Mouse (Mus musculus): ENCODE measurements at regions not wholly inside any gene's neighbourhood (a gene's known extent, or its start where the extent isn't known, plus 50 kb on each side); places are given as distances from the start of the nearest gene placed in this dataset.

DNA sequence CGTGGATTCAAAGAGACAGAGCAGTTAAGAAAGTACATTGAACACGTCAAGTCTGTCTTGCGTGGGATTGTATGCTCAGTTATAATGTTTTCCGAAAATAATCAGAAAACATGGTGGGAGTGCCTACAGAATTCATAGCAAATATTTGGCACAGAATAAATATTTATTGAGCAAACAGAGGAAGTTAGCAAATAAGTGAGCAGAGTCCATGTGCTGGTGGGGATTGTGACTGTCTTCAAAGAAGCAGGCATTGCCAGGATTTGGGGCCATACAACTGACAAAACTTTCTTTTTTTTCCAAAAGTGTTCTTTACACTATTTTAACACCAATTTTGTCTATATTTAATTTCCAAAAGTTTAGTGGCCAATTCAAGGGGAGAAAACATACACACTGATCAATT is 1729.8 kb downstream of the AI429214 start:
- DNase-seq (ENCODE audit: low read depth, low spot score) = no peak

DNA sequence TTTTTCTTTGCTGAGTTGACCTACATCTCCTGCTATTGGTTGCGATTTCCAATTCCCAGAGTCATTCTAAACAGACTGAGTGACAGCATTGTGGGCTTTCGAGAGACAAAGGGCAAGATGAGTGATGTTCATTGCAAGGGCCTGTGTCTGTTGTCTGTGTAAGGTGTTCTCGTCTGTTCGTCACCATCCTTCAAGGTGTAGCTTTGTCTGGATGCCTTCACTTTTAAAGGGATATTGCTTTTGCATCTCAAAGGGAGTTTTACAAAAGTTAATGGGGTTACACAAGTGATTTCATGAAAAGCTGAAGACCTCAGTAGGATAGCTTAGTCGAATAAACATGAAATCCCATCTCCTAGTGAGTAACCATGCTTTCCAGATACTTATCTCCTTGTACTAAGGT is 1731.9 kb downstream of the AI429214 start:
- DNase-seq (ENCODE audit: low read depth, low spot score) = peak; percentile 49

DNA sequence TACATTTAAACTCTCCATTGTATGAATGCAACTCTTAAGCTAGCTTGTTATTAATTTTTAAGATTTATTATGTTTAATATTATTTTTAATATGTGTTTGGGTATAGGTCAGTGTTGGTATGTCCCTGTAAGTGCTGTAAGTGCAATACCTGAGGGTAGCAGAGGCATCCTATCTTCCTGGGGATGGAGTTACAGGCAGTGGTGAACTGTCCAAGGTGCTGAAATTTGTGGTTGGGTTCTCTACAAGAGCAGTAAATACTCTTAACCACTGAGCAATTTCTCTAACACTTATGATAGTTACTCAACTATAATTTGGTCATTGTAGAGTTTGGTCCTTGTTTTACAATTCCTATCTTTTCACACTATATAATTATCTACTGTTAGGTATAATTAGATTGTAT is 1753.7 kb downstream of the AI429214 start:
- peak; percentile 57 for DNase-seq (ENCODE audit: low read depth, low spot score)

DNA sequence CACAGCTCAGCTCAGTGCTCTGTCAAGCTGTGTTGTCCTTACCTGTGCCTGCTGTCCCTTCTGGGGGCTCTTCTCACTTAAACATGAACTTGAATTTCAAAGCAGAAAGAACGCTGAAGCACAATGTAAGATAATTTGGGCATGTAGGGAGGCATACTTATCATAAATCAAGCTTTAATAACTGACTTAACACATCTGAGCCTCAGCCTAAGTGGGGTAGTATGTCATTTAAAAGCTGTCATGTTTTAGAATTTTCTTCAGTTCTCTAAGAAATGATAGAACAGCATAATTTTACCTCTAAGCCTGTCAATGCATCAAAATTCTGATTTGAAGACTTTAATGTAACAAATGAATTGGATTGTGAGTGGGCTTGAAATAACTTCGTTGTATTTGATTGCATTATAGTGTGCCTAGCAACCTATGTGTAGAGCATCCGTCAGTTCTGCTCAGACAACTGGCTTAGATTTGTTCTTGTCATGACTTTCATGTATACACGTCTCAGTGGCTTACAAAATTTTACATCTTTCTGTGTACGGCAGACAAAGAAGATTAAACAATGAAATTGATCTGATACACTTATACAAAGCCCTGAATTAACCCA is 1773.3 kb downstream of the AI429214 start:
- DNase-seq (ENCODE audit: low read depth, low spot score) = no peak

DNA sequence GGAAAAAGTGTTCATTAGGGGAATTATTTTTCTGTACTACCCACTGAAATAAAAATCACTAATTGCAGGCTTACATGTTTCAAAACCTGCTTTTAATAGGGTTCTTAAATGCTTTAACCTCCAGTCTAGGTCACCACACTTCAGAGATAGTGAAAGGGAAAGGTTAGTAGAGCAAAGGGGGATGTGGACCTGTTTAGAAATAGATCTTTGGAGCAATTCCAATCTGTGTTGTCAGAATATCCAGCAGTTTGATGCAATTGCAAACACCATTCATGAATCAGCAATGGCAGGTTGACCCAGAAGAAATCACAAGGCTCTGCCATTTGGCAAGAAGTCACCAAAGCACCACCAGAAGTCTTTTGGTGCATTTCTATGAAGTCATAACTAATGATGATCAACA is 1819.1 kb downstream of the AI429214 start:
- DNase-seq (ENCODE audit: low read depth, low spot score) = no peak

DNA sequence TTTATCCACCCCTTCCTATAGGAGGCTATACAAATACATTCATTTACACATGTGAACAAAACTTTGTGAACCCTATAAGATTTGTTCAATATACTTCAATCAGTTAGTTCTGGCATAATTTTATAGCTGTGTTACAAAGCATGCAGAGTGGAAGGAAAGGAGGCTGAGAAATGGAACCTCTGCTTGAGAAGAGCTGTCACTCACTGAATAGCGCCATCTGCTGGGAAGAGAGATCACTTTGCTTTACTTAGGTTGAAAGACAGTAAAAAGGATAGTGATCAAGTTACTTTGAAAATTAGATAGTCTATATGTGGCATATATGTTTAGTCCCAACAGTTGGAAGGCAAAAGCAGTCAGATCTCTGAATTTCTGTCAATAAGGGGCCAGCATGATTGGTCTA is 1824.8 kb downstream of the AI429214 start:
- peak; percentile 80 for DNase-seq (ENCODE audit: low read depth, low spot score)

DNA sequence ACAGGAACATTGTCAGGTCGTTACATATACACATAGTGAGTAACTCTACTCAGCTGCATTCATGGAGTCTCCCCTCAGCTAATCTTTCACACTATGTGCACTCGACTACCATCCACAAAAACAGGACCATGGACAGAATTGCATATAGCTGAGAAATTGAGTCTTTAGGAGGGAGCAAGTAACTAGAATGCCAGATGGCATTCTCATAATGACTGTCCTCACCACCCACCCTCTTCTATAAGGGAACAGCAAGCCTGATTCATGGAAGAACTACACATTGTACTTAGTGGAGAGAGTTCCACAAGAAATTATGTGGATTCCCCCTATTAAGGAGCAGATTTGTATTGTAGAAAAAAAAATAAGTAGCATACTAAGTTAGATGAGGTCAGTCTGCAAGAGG is 1813.4 kb upstream of the Adam24 start:
- no peak for DNase-seq (ENCODE audit: low read depth, low spot score)

DNA sequence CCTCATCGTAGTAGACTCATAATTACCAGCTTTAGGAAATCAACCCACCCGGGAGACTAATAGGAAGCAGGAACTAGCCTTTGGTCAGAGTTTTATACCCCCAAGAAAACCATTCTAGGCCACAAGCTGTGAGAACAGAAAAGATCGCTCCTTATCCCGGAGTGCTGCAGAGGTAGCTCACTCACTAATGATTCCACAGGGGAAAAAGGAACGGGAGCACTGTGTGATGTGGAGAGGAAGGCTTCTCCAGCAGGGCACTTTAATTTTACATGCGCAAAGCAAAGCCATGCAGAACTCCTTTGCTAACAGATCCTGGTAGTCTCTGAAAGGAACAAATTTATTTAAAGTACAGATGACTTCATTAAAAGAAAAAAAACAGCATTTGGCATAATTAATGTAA is 1807.5 kb upstream of the Adam24 start:
- DNase-seq (ENCODE audit: low read depth, low spot score) = no peak

Data from ES-CJ7 (cell line).